Mouse (Mus musculus) lung, adult 2 months (tissue): ENCODE measurements around the gene Olfr545. TPM values are rescaled to one million over a fixed set of nuclear protein-coding genes. Genes with fewer than 3 reads are reported as not detected.
"Not testable (repeated sequence)": the region's sequence is repeated elsewhere in the genome, so short reads cannot be mapped to it uniquely, and the experiment has no call there.

Source experiments
- DNase-seq: peaks from one replicate; pipeline ENCODE4 v3.0.0; 2022
- H3K4me1 ChIP-seq: fragments of 200-500 bp; 2 replicates; pipeline ENCODE4 v1.6.1; 2011; ENCODE audit warnings: low read length; ENCODE audit not compliant: control insufficient read depth, insufficient read depth
- H3K4me3 ChIP-seq: fragments of 200-500 bp; replicated peaks from 2 replicates; pipeline ENCODE3; 2011; ENCODE audit warnings: low read depth, mild to moderate bottlenecking, control low read depth, low read length; ENCODE audit errors: extremely low read depth
- CTCF ChIP-seq: fragments of 200-500 bp; IDR thresholded peaks from 2 replicates; pipeline ENCODE4 v1.5.1; 2011; ENCODE audit warnings: mild to moderate bottlenecking, low read length, control low read depth; ENCODE audit not compliant: insufficient read depth
- POLR2A ChIP-seq: fragments of 200-500 bp; IDR thresholded peaks from 2 replicates; pipeline ENCODE4 v1.6.1; 2011; ENCODE audit warnings: low read depth, mild to moderate bottlenecking, control low read depth, low read length, borderline replicate concordance; ENCODE audit errors: extremely low read depth
- WGBS: fragments of 180-500 bp; shearing (Covaris S2); methylation state at CpG from one replicate; pipeline ENCODE4 v1.1.7; 2018; 5-methylcytosine and 5-hydroxymethylcytosine counted together
- polyA plus RNA-seq: library from polyadenylated mRNA; depleted of rRNA; stranded (reverse); fragments of >200 nt; gene quantifications from 2 replicates; pipeline ENCODE4 v1.2.3, GENCODE M21; 2012

Olfr545 gene
- polyA plus RNA-seq, 1 experiment = not detected

DNA sequence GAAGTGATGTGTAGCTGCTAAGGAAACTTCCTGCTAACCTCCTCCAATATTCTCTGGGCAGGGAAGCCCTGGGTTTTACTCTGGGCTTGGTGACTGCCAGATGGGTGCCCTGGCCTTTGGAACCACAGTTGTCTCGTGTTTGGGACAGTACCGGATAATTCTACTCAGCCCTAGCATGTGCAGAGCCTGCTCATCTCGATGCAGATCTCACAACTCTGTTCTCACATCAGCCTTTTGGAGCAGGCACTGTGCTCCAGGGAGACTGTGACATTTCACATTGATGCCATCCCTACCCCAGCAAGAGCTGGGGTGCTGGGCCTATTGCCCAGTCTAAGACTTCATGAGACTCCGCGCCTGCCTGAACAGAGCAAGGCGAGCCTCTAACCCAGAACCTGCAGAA lies 9.3 kb upstream of the Olfr545 start:
- no peaks in the 10 kb centered on the region for H3K4me1 ChIP-seq
- H3K4me3 ChIP-seq = no peak overlapping the region
- no peak for DNase-seq
- TF ChIP-seq POLR2A (no peak), CTCF (no peak)
- WGBS = 90% methylated on average over 6 of the region's 6 CpGs

DNA sequence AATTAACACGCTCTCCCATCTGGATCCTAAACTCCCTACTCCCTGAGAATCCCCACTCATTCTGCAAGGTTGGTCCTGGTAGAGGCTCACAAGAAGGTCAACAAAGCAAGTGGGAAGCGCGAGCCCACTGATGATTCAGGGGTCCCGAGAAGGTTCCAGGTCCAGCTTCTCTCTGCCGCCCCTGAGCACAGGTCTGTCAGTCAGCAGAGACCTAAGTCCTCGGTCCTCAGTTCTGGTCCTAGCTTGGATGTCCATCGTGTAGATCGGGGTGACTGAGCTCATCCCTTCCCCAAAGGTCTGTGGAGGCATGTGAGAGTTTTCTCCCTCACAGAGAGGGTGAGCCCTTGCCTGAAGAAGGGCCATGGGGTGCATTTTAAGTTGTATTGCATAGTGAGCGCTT lies 8.7 kb upstream of the Olfr545 start:
- TF ChIP-seq CTCF (no peak), POLR2A (no peak)
- DNase-seq = no peak
- H3K4me3 ChIP-seq = no peak overlapping the region
- WGBS = 85% methylated on average over 9 of the region's 9 CpGs
- H3K4me1 ChIP-seq = no peaks in the 10 kb centered on the region

GRCm38 (mm10) chr7:102506848-102507247 lies 7.5 kb upstream of the Olfr545 start:
- DNase-seq = peak; percentile 68
- Histone ChIP-seq H3K4me1 (no peaks in the 10 kb centered on the region), H3K4me3 (no peak overlapping the region)
- TF ChIP-seq CTCF (peak; percentile 95), POLR2A (no peak)
- 38% methylated on average over 3 of the region's 3 CpGs for WGBS

- no peak for TF ChIP-seq CTCF
- no peak for TF ChIP-seq POLR2A
- Histone ChIP-seq H3K4me3 (no peak overlapping the region), H3K4me1 (no peaks in the 10 kb centered on the region)
- no peak for DNase-seq
- WGBS = 59% methylated on average over 5 of the region's 5 CpGs
These were observed 2.6 kb upstream of the Olfr545 start for GRCm38 (mm10) chr7:102501986-102502385.

- DNase-seq, H3K4me3 ChIP-seq, H3K4me1 ChIP-seq: not testable (repeated sequence)
- 47% methylated on average over 7 of the region's 7 CpGs for WGBS
These were observed 5.0 kb downstream of the Olfr545 start for GRCm38 (mm10) chr7:102494416-102494815.

DNA sequence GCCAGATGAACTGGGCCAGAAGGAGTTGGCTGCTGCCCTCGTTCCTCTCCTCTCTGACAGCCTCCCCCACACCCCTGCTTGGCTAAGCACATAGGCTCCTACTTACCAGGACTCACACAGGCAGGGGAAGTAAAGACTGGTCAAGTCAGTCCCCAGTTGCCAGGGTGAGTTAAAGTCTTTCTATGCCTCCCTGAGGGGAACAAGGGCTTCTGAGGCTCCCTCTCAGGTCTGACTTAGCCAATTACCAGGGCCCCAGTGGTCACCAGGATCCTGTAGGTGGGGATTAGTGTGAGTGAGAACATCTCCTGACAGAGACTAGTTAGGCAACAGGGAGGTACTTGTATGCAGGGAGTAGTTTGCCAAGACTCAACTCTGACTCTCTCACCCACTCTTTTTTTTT lies 11.2 kb downstream of the Olfr545 start, which contains the start of gene Olfr544:
Gene Olfr544, minus strand, starts transcription at position 153 of the 400 bp plus-strand sequence.
- TF ChIP-seq POLR2A (no peak), CTCF (no peak)
- no peak for DNase-seq
- Histone ChIP-seq H3K4me3 (no peak within 1 kb of the TSS), H3K4me1 (no peaks in the 10 kb centered on the region)
- WGBS = 39% methylated on average over 1 of the region's 1 CpGs

DNA sequence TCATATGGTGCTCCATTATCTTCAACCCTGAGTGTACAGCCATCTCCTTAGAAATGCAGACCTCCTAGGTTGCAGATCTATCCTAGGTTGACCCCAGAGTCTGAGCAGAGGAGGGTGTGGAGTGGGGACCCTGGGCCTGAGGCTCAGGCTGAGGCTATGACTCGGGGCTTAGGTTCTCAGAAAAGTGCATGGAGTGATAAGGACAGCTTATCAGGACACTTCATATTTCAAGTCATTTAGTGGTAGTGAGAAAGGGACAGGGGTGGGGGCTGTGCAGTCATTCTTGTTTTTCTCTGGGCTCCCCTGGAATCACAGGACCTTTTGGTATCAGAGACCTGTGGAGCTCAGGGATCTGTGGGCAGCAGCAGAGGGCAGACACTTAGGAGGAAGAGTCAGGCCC lies 13.3 kb downstream of the Olfr545 start:
- DNase-seq = no peak
- WGBS = 53% methylated on average over 1 of the region's 1 CpGs
- TF ChIP-seq POLR2A = no peak
- no peak for TF ChIP-seq CTCF
- H3K4me3 ChIP-seq = no peak overlapping the region
- H3K4me1 ChIP-seq = no peaks in the 10 kb centered on the region

DNA sequence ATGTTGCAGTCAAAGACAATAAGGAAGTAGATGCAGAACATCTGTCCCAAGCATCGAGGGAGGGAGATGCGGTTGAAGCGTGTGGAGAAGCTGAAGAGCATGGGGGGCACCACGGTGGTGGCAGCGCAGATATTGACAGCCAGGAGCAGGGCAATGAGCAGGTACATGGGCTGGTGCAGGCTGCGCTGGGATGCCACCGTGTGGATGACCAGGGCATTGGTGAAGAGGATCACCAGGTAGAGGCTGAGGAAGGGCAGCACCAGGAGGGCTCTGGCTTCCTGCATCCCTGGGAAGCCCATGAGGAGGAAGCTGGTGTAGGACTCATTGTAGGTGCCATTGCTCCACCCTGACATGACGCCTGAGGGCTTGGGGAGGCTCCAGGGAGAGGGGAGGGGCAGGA lies 14.6 kb downstream of the Olfr545 start:
- WGBS = 66% methylated on average over 8 of the region's 8 CpGs
- DNase-seq, H3K4me3 ChIP-seq, H3K4me1 ChIP-seq: not testable (repeated sequence)

DNA sequence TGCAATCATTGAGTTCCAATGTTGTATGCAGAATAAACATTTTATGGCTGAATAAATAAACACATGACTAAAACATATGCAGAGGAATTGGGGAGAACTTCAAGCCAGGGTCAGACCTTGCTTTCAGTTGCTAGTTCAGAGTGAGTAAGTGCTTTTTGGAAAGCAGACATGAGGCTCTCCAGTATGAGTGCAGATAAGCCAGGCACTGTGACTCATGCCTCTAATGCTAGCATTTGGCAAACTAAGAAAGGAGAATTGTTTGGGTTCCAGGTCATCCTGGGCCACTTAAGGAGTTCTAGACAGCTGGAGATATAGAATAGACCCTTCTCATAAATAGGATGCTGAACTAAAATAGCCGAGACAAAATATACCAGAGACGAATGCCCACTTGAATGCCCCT lies 15.7 kb downstream of the Olfr545 start:
- no peak for DNase-seq
- Histone ChIP-seq H3K4me3 (no peak overlapping the region), H3K4me1 (peaks cover 7% of the 10 kb centered on the region)
- no peak for TF ChIP-seq POLR2A
- no peak for TF ChIP-seq CTCF
- 65% methylated on average over 2 of the region's 2 CpGs for WGBS

DNA sequence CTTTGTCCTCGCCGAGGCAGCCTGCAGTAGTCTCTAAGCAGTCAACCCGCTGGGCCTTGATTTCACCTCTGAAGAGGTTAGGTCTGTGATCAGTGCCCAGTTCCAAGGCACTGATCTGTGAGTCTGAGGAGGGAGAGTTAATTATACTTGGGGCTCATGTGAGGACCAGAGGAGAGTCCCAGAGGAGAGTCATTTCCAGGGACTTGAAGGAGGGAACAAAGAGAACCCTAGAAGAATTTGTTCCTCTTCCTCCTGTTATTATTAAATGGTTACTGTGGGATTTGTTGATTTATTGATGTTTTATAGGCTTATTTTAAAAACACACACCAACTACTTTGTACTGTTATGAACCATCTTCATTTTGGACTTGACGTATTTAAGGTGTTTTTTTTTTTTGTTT lies 17.8 kb downstream of the Olfr545 start, which contains the start of gene Olfr543:
Gene Olfr543, minus strand, starts transcription at position 101 of the 400 bp plus-strand sequence.
- H3K4me3 ChIP-seq = no peak within 1 kb of the TSS
- TF ChIP-seq CTCF = no peak
- no peak for TF ChIP-seq POLR2A
- peaks cover 7% of the 10 kb centered on the region for H3K4me1 ChIP-seq
- DNase-seq = no peak
- 90% methylated on average over 4 of the region's 4 CpGs for WGBS

- 24% methylated on average over 4 of the region's 4 CpGs for WGBS
- Histone ChIP-seq H3K4me1 (peaks cover 7% of the 10 kb centered on the region), H3K4me3 (no peak overlapping the region)
- no peak for DNase-seq
- TF ChIP-seq CTCF (no peak), POLR2A (no peak)
These were observed 18.6 kb downstream of the Olfr545 start for GRCm38 (mm10) chr7:102480821-102481220.
